Mouse (Mus musculus) liver, postnatal 0 days (tissue): ENCODE measurements at regions not wholly inside any gene's neighbourhood (a gene's known extent, or its start where the extent isn't known, plus 50 kb on each side); places are given as distances from the start of the nearest gene placed in this dataset.

ENCODE experiments used
- ATAC-seq: fragments of 200-750 bp; cut with Nextera tagmentation; 2 replicates; pipeline ENCODE4 v1.8.0; 2017; ENCODE audit warnings: mild to moderate bottlenecking, moderate library complexity
- DNase-seq: peaks from one replicate; pipeline ENCODE4 v3.0.0-alpha.2; 2016
- H3K27ac ChIP-seq: fragments of 300-500 bp; sonication (generic); 2 replicates; pipeline ENCODE4 v1.5.1; 2014; ENCODE audit warnings: antibody characterized with exemption, moderate library complexity, mild to moderate bottlenecking, low read depth
- H3K27me3 ChIP-seq: fragments of 300-500 bp; sonication (generic); 2 replicates; pipeline ENCODE4 v1.6.1; 2014; ENCODE audit warnings: low read length, control low read depth, mixed read lengths; ENCODE audit not compliant: insufficient read depth
- H3K36me3 ChIP-seq: fragments of 300-500 bp; sonication (generic); replicated peaks from 2 replicates; pipeline ENCODE4 v1.6.1; 2014; ENCODE audit warnings: mild to moderate bottlenecking, control low read depth, low read length, moderate library complexity, mixed read lengths; ENCODE audit not compliant: insufficient read depth
- H3K4me1 ChIP-seq: fragments of 300-500 bp; sonication (generic); 2 replicates; pipeline ENCODE4 v1.6.1; 2014; ENCODE audit warnings: antibody characterized with exemption, mild to moderate bottlenecking, control low read depth; ENCODE audit not compliant: insufficient read depth
- H3K4me2 ChIP-seq: fragments of 300-500 bp; sonication (generic); 2 replicates; pipeline ENCODE4 v1.6.1; 2014; ENCODE audit warnings: low read depth, mild to moderate bottlenecking, low read length, moderate library complexity, mixed read lengths
- H3K4me3 ChIP-seq: fragments of 300-500 bp; sonication (generic); 2 replicates; pipeline ENCODE4 v1.5.1; 2014; ENCODE audit warnings: low read depth, low read length
- H3K9ac ChIP-seq: fragments of 300-500 bp; sonication (generic); replicated peaks from 2 replicates; pipeline ENCODE4 v1.6.1; 2014; ENCODE audit warnings: mild to moderate bottlenecking, moderate library complexity
- H3K9me3 ChIP-seq: fragments of 300-500 bp; sonication (generic); 2 replicates; pipeline ENCODE4 v1.6.1; 2016; ENCODE audit warnings: mild to moderate bottlenecking, control low read depth, low read length, mixed read lengths
- CTCF ChIP-seq: sonication (generic); IDR thresholded peaks from 2 replicates; pipeline ENCODE4 v1.5.1; 2016; ENCODE audit warnings: antibody characterized with exemption, low read depth
- EP300 ChIP-seq: IDR thresholded peaks from 2 replicates; pipeline ENCODE4 v1.6.1; 2016; ENCODE audit warnings: antibody characterized with exemption, low read depth, mild to moderate bottlenecking
- WGBS: fragments of 180-500 bp; shearing (Covaris S2); extraction: QIAGEN DNeasy Blood & Tissue Kit; methylation state at CpG from one replicate; pipeline ENCODE4 v1.1.7; 2014; ENCODE audit not compliant: insufficient replicate concordance; 5-methylcytosine and 5-hydroxymethylcytosine counted together

DNA sequence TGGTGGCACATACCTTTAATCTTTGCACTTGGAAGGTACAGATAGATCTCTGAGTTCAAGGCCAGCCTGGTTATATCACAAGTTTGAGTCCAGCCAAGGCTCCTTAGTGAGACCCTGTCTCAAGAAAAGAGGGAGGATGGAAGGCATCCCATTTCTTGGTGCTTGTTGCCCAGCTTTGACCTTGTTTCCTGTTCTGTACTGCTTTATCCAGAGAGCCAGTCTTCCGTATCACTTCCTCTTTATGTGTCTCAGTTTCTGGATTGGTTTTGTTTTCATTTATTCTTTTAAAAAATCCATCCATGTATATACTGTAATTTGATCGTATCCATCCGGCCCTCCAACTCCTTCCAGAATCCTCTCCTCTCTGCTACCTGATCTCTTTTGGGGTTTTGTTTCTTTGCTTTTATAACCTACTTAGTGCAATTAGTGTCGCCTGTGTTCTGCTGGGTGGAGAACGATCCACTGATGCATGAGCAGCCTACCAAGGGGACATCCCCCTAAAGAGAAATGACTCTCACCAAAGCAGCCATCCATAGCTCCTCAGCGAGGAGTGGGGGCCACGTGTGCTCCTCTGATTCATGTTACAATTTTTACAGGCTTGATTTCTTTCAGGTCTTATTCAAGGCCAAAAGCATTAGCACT, 52.4 kb upstream of the Emcn start:
- no peak overlapping the region for H3K4me3 ChIP-seq
- no peak overlapping the region for H3K9ac ChIP-seq
- H3K9me3 ChIP-seq: no peaks in the 10 kb centered on the region
- H3K27ac ChIP-seq: no peak overlapping the region
- DNase-seq (no peak), ATAC-seq (peak; percentile 38)
- 61% methylated on average over 7 of the region's 7 CpGs for WGBS
- H3K36me3 ChIP-seq: no peaks in the 10 kb centered on the region
- no peaks in the 10 kb centered on the region for H3K4me1 ChIP-seq
- H3K4me2 ChIP-seq: no peak overlapping the region
- no peak for TF ChIP-seq CTCF
- H3K27me3 ChIP-seq: no peaks in the 10 kb centered on the region

- 74% methylated on average over 2 of the region's 2 CpGs for WGBS
- no peaks in the 10 kb centered on the region for H3K9me3 ChIP-seq
- H3K9ac ChIP-seq: no peak overlapping the region
- H3K4me2 ChIP-seq: no peak overlapping the region
- no peaks in the 10 kb centered on the region for H3K4me1 ChIP-seq
- TF ChIP-seq CTCF (no peak), EP300 (no peak)
- H3K4me3 ChIP-seq: no peak overlapping the region
- no peak overlapping the region for H3K27ac ChIP-seq
- H3K27me3 ChIP-seq: no peaks in the 10 kb centered on the region
- DNase-seq: no peak
- no peaks in the 10 kb centered on the region for H3K36me3 ChIP-seq
- no peak for ATAC-seq
These were observed 51.8 kb upstream of the Emcn start for GRCm38 (mm10) chr3:137288943-137289682.

GRCm38 (mm10) chr3:137289683-137289984, 51.2 kb upstream of the Emcn start:
- no peaks in the 10 kb centered on the region for H3K27me3 ChIP-seq
- no peak overlapping the region for H3K9ac ChIP-seq
- TF ChIP-seq EP300 (no peak), CTCF (no peak)
- no peak for ATAC-seq
- no peaks in the 10 kb centered on the region for H3K36me3 ChIP-seq
- H3K27ac ChIP-seq: no peak overlapping the region
- DNase-seq: no peak
- H3K4me1 ChIP-seq: no peaks in the 10 kb centered on the region
- H3K4me3 ChIP-seq: no peak overlapping the region
- no peaks in the 10 kb centered on the region for H3K9me3 ChIP-seq
- H3K4me2 ChIP-seq: no peak overlapping the region
- WGBS: 68% methylated on average over 3 of the region's 3 CpGs
